Mouse (Mus musculus): Measurements from ENCODE around the gene Trpc4ap. TPM values are rescaled to one million over a fixed set of nuclear protein-coding genes. Genes with fewer than 3 reads are reported as not detected.
"Not testable (repeated sequence)": the region's sequence is repeated elsewhere in the genome, so short reads cannot be mapped to it uniquely, and the experiment has no call there.

Gene Trpc4ap
- polyA plus RNA-seq, 1 experiment from 2014 or later = 92.4 TPM

DNA sequence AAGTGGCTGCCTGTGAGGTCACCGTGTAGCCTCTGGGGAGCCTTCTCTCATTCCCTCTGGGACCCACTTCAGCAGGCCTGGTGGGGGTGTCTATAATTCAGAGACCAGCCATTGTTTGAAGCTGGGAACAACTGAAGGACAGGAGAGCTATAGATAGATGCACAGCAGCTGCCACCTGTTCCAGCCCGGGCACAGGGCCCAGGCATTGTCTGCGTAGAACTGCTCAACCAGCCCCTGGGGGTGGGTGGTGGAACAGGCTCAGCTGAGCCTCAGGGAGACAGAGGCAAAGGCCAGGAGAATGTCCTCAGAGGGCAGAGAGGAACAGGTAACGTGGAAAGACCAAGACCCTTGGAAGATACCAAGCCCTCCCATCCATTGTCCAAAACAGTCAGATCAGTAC is 85.8 kb downstream of the Trpc4ap start:
- 67% methylated on average over 4 of the region's 4 CpGs for WGBS (ENCODE audit: insufficient replicate concordance)
- no peak for ATAC-seq (replicated peaks; ENCODE audit: insufficient number of reproducible peaks, low FRiP score, low TSS enrichment)
- H3K4me2 ChIP-seq = no peak overlapping the region

GRCm38 (mm10) chr2:155605236-155605589 is 87.0 kb downstream of the Trpc4ap start:
- not testable (repeated sequence) for H3K4me3 ChIP-seq (ENCODE audit: low read depth, low read length); ATAC-seq (replicated peaks; ENCODE audit: insufficient number of reproducible peaks, low FRiP score, low TSS enrichment); H3K36me3 ChIP-seq (ENCODE audit: control insufficient read depth, insufficient read depth, low read length); H3K27me3 ChIP-seq (ENCODE audit: control insufficient read depth, insufficient read depth, low read length); H3K9me3 ChIP-seq (replicated peaks; ENCODE audit: control insufficient read depth, low read length)
- H3K4me2 ChIP-seq = peak overlapping the region; percentile 57
- 48% methylated on average over 4 of the region's 4 CpGs for WGBS (ENCODE audit: insufficient replicate concordance)
- H3K9ac ChIP-seq (ENCODE audit: low read depth, low read length) = peak overlapping the region; percentile 58; the same call in 1 of the 2 replicates
- peaks cover 28% of the 10 kb centered on the region for H3K4me1 ChIP-seq (ENCODE audit: control insufficient read depth, insufficient read depth, low read length)
- H3K27ac ChIP-seq (ENCODE audit: low read depth, low read length) = peak overlapping the region; percentile 94

More for the DNA sequence above, 85.8 kb downstream of the Trpc4ap start:
- Histone ChIP-seq H3K4me1 (ENCODE audit: control insufficient read depth, insufficient read depth, low read length) (peaks cover 35% of the 10 kb centered on the region), H3K27me3 (ENCODE audit: control insufficient read depth, insufficient read depth, low read length) (no peaks in the 10 kb centered on the region), H3K36me3 (ENCODE audit: control insufficient read depth, insufficient read depth, low read length) (no peaks in the 10 kb centered on the region), H3K27ac (ENCODE audit: low read depth, low read length) (peak overlapping the region; percentile 94), H3K9me3 (replicated peaks; ENCODE audit: control insufficient read depth, low read length) (no peaks in the 10 kb centered on the region), H3K4me3 (ENCODE audit: low read depth, low read length) (no peak overlapping the region), H3K9ac (ENCODE audit: low read depth, low read length) (peak overlapping the region; percentile 16; the same call in 1 of the 2 replicates)

DNA sequence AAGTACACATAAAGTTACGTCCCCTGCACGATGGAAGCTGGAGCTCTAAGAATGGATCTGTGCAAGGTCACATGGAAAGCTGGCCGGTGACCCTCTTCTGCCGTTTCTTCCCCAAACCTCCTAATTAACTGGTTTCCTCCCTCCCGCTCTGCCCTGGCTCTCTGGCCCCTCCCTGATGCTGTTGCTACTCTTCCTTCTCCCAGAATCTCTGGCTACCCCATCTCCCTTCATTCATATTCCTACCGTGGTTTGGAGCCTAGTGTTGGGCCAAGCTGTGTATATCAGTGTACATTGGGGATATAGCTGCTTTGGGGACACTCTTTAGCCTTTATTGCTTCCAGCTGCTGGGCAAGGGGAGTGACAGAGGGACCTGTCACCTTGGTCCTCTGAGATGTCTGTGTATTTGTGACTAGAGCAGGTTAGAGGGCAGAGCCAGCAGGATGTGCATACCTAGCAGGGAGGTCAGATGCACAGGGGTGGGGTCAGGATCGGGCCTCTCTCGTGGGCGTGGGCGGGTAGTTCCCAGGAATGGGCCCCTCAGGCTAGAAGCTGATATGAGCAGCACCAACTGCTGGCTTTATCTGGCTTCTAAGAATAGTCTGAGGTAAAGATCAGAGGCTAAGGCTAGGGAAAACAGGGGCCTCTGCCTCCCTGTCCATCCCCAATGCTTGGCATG is 87.5 kb downstream of the Trpc4ap start:
- H3K4me1 ChIP-seq (ENCODE audit: control insufficient read depth, insufficient read depth, low read length) = peaks cover 28% of the 10 kb centered on the region
- H3K9ac ChIP-seq (ENCODE audit: low read depth, low read length) = peak overlapping the region; percentile 58; the same call in 1 of the 2 replicates
- no peak overlapping the region; the same call in 1 of the 2 replicates for H3K4me3 ChIP-seq (ENCODE audit: low read depth, low read length)
- H3K27me3 ChIP-seq (ENCODE audit: control insufficient read depth, insufficient read depth, low read length) = no peaks in the 10 kb centered on the region
- H3K4me2 ChIP-seq = peak overlapping the region; percentile 57
- ATAC-seq (replicated peaks; ENCODE audit: insufficient number of reproducible peaks, low FRiP score, low TSS enrichment) = peak; percentile 88
- no peaks in the 10 kb centered on the region for H3K36me3 ChIP-seq (ENCODE audit: control insufficient read depth, insufficient read depth, low read length)
- peak overlapping the region; percentile 94 for H3K27ac ChIP-seq (ENCODE audit: low read depth, low read length)
- no peaks in the 10 kb centered on the region for H3K9me3 ChIP-seq (replicated peaks; ENCODE audit: control insufficient read depth, low read length)
- WGBS (ENCODE audit: insufficient replicate concordance) = 29% methylated on average over 10 of the region's 10 CpGs

GRCm38 (mm10) chr2:155603707-155604106 is 88.5 kb downstream of the Trpc4ap start:
- peak overlapping the region; percentile 58; the same call in 1 of the 2 replicates for H3K9ac ChIP-seq (ENCODE audit: low read depth, low read length)
- no peaks in the 10 kb centered on the region for H3K27me3 ChIP-seq (ENCODE audit: control insufficient read depth, insufficient read depth, low read length)
- H3K9me3 ChIP-seq (replicated peaks; ENCODE audit: control insufficient read depth, low read length) = no peaks in the 10 kb centered on the region
- H3K27ac ChIP-seq (ENCODE audit: low read depth, low read length) = peak overlapping the region; percentile 94
- no peaks in the 10 kb centered on the region for H3K36me3 ChIP-seq (ENCODE audit: control insufficient read depth, insufficient read depth, low read length)
- ATAC-seq (replicated peaks; ENCODE audit: insufficient number of reproducible peaks, low FRiP score, low TSS enrichment) = no peak
- WGBS (ENCODE audit: insufficient replicate concordance) = 61% methylated on average over 3 of the region's 3 CpGs
- peaks cover 28% of the 10 kb centered on the region for H3K4me1 ChIP-seq (ENCODE audit: control insufficient read depth, insufficient read depth, low read length)
- no peak overlapping the region for H3K4me2 ChIP-seq
- no peak overlapping the region for H3K4me3 ChIP-seq (ENCODE audit: low read depth, low read length)

DNA sequence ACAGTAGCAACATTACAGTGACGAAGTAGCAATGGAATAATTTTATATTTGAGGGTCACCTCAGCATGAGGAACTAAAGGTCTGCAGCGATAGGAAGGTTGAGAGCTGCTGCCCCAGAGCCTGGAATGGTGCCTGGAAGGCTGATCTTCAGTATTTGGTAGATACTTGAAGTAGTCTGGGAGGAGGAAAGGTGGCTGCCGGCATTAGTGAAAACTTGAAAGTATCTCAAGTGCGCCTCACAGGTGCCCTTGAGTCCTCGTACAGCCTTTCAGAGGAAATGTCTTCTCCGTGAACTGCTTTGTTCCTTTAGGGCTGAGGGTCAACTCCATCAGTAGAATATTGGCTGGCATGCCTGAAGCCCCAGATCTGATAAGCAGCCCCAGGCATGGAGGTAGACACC is 96.7 kb downstream of the Trpc4ap start:
- Histone ChIP-seq H3K4me1 (ENCODE audit: control insufficient read depth, insufficient read depth, low read length) (peaks cover 10% of the 10 kb centered on the region), H3K36me3 (ENCODE audit: control insufficient read depth, insufficient read depth, low read length) (no peaks in the 10 kb centered on the region), H3K9me3 (replicated peaks; ENCODE audit: control insufficient read depth, low read length) (no peaks in the 10 kb centered on the region), H3K27ac (ENCODE audit: low read depth, low read length) (no peak overlapping the region), H3K9ac (ENCODE audit: low read depth, low read length) (no peak overlapping the region), H3K4me3 (ENCODE audit: low read depth, low read length) (no peak overlapping the region), H3K27me3 (ENCODE audit: control insufficient read depth, insufficient read depth, low read length) (no peaks in the 10 kb centered on the region), H3K4me2 (no peak overlapping the region)
- WGBS (ENCODE audit: insufficient replicate concordance) = 75% methylated on average over 6 of the region's 6 CpGs
- no peak for ATAC-seq (replicated peaks; ENCODE audit: insufficient number of reproducible peaks, low FRiP score, low TSS enrichment)

GRCm38 (mm10) chr2:155592854-155593283 is 99.3 kb downstream of the Trpc4ap start:
- Histone ChIP-seq H3K4me2 (peak overlapping the region; percentile 71), H3K9me3 (replicated peaks; ENCODE audit: control insufficient read depth, low read length) (no peaks in the 10 kb centered on the region), H3K36me3 (ENCODE audit: control insufficient read depth, insufficient read depth, low read length) (no peaks in the 10 kb centered on the region), H3K27me3 (ENCODE audit: control insufficient read depth, insufficient read depth, low read length) (no peaks in the 10 kb centered on the region), H3K4me1 (ENCODE audit: control insufficient read depth, insufficient read depth, low read length) (peaks cover 10% of the 10 kb centered on the region), H3K4me3 (ENCODE audit: low read depth, low read length) (peak overlapping the region; percentile 63), H3K27ac (ENCODE audit: low read depth, low read length) (peak overlapping the region; percentile 25; the same call in 1 of the 2 replicates), H3K9ac (ENCODE audit: low read depth, low read length) (peak overlapping the region; percentile 74)
- no peak for ATAC-seq (replicated peaks; ENCODE audit: insufficient number of reproducible peaks, low FRiP score, low TSS enrichment)
- WGBS (ENCODE audit: insufficient replicate concordance) = 0% methylated on average over 9 of the region's 9 CpGs

- Histone ChIP-seq H3K27ac (ENCODE audit: low read depth, low read length) (peak within 1 kb of the TSS; percentile 84), H3K4me1 (ENCODE audit: control insufficient read depth, insufficient read depth, low read length) (peaks cover 10% of the 10 kb centered on the region), H3K9me3 (replicated peaks; ENCODE audit: control insufficient read depth, low read length) (no peaks in the 10 kb centered on the region), H3K27me3 (ENCODE audit: control insufficient read depth, insufficient read depth, low read length) (no peaks in the 10 kb centered on the region), H3K4me2 (peak within 1 kb of the TSS; percentile 71), H3K4me3 (ENCODE audit: low read depth, low read length) (peak within 1 kb of the TSS; percentile 63), H3K9ac (ENCODE audit: low read depth, low read length) (peak within 1 kb of the TSS; percentile 79), H3K36me3 (ENCODE audit: control insufficient read depth, insufficient read depth, low read length) (no peaks in the 10 kb centered on the region)
- under 1% methylated on average over 53 of the region's 53 CpGs for WGBS (ENCODE audit: insufficient replicate concordance)
- ATAC-seq (replicated peaks; ENCODE audit: insufficient number of reproducible peaks, low FRiP score, low TSS enrichment) = peak; percentile 87
These were observed 99.9 kb downstream of the Trpc4ap start, which contains the start of gene Gss for GRCm38 (mm10) chr2:155592137-155592853. Gene Gss, minus strand, starts transcription at chr2:155592810.

GRCm38 (mm10) chr2:155591676-155592075 is 100.5 kb downstream of the Trpc4ap start:
- WGBS (ENCODE audit: insufficient replicate concordance) = 7% methylated on average over 6 of the region's 6 CpGs
- H3K27ac ChIP-seq (ENCODE audit: low read depth, low read length) = peak overlapping the region; percentile 84

More at GRCm38 (mm10) chr2:155591676-155592075, 100.5 kb downstream of the Trpc4ap start:
- Histone ChIP-seq H3K4me2 (peak overlapping the region; percentile 71), H3K9me3 (replicated peaks; ENCODE audit: control insufficient read depth, low read length) (no peaks in the 10 kb centered on the region), H3K9ac (ENCODE audit: low read depth, low read length) (peak overlapping the region; percentile 79), H3K4me1 (ENCODE audit: control insufficient read depth, insufficient read depth, low read length) (peaks cover 10% of the 10 kb centered on the region), H3K36me3 (ENCODE audit: control insufficient read depth, insufficient read depth, low read length) (no peaks in the 10 kb centered on the region), H3K4me3 (ENCODE audit: low read depth, low read length) (peak overlapping the region; percentile 63), H3K27me3 (ENCODE audit: control insufficient read depth, insufficient read depth, low read length) (no peaks in the 10 kb centered on the region)
- no peak for ATAC-seq (replicated peaks; ENCODE audit: insufficient number of reproducible peaks, low FRiP score, low TSS enrichment)

Data from heart, embryonic 11.5 days (tissue).